Mouse (Mus musculus) ES-Bruce4 (cell line): Measurements from ENCODE around the gene Ssx2ip.

Experiments
- CTCF ChIP-seq: IDR thresholded peaks from one replicate; pipeline ENCODE4 v1.8.1; 2011; ENCODE audit warnings: low read depth, low read length
- EP300 ChIP-seq: IDR thresholded peaks from 2 replicates; pipeline ENCODE4 v1.6.1; 2011; ENCODE audit warnings: low read depth, low read length; ENCODE audit not compliant: insufficient read depth
- POLR2A ChIP-seq: IDR thresholded peaks from one replicate; pipeline ENCODE4 v1.8.1; 2011; ENCODE audit warnings: low read length; ENCODE audit not compliant: insufficient read depth

- TF ChIP-seq CTCF: no peak
- no peak for TF ChIP-seq EP300
- TF ChIP-seq POLR2A: no peak
These were observed 24.5 kb upstream of the Ssx2ip start for GRCm38 (mm10) chr3:146379740-146380466.
